Mouse (Mus musculus) CH12.LX (cell line): ENCODE data around the gene Trim10. TPM values are rescaled to one million over a fixed set of nuclear protein-coding genes. Genes with fewer than 3 reads are reported as not detected.

ENCODE experiments used
- DNase-seq: peaks from one replicate; pipeline ENCODE4 v3.0.0-alpha.2; 2013; ENCODE audit errors: extremely low read depth
- H3K27ac ChIP-seq: 2 replicates; pipeline ENCODE4 v1.5.1; 2012; ENCODE audit warnings: low read depth, mild to moderate bottlenecking, control low read depth, moderate library complexity; ENCODE audit not compliant: insufficient read depth
- H3K27me3 ChIP-seq: replicated peaks from 2 replicates; pipeline ENCODE3; 2012; ENCODE audit warnings: inconsistent platforms
- H3K36me3 ChIP-seq, 2 experiments: replicated peaks in 1 of 2; 2 replicates each; pipeline versions ENCODE3 to v1.6.1; 2012; ENCODE audit warnings: inconsistent platforms in 1 of 2, low read length in 1 of 2, mild to moderate bottlenecking in 1 of 2, mixed read lengths in 1 of 2, moderate library complexity in 1 of 2; ENCODE audit not compliant: control insufficient read depth in 1 of 2, insufficient read depth in 1 of 2
- H3K4me1 ChIP-seq, 2 experiments: 2 replicates each; pipeline ENCODE4 v1.6.1; 2012; ENCODE audit warnings: inconsistent platforms in 1 of 2, moderate library complexity in 1 of 2; ENCODE audit not compliant: insufficient read depth in 2 of 2, control insufficient read depth in 1 of 2
- H3K4me2 ChIP-seq: 2 replicates; pipeline ENCODE4 v1.6.1; 2012; ENCODE audit warnings: low read depth, mild to moderate bottlenecking, control low read depth; ENCODE audit not compliant: poor library complexity, insufficient read depth, severe bottlenecking
- H3K4me3 ChIP-seq, 3 experiments: fragments of 150-350 bp in 1 of 3; sonication (generic) in 1 of 3; replicated peaks in 1 of 3; 2 replicates each; pipeline versions ENCODE3 to v1.5.1; 2011 to 2012; ENCODE audit warnings: low read depth in 2 of 3, low read length in 2 of 3, mild to moderate bottlenecking in 2 of 3, moderate library complexity in 2 of 3, control low read depth in 1 of 3, improper control_type of control experiment in 1 of 3, inconsistent platforms in 1 of 3, mixed read lengths in 1 of 3; ENCODE audit not compliant: poor library complexity in 1 of 3
- H3K79me2 ChIP-seq: replicated peaks from 2 replicates; pipeline ENCODE4 v1.6.1; 2012; ENCODE audit warnings: mild to moderate bottlenecking, moderate library complexity; ENCODE audit not compliant: control insufficient read depth, poor library complexity, insufficient read depth, severe bottlenecking; ENCODE audit errors: extremely low read depth
- H3K9ac ChIP-seq: 2 replicates; pipeline ENCODE4 v1.6.1; 2012; ENCODE audit warnings: low read depth, mild to moderate bottlenecking, control low read depth, moderate library complexity; ENCODE audit not compliant: insufficient read depth
- H3K9me3 ChIP-seq: replicated peaks from 2 replicates; pipeline ENCODE3; 2012; ENCODE audit warnings: low read length, inconsistent platforms, mixed read lengths
- BHLHE40 ChIP-seq: IDR thresholded peaks from 2 replicates; pipeline ENCODE4 v1.6.1; 2011; ENCODE audit warnings: mild to moderate bottlenecking, low read depth, low read length, improper control_type of control experiment
- CHD1 ChIP-seq: IDR thresholded peaks from 2 replicates; pipeline ENCODE4 v1.6.1; 2012; ENCODE audit warnings: low read depth, low read length, improper control_type of control experiment, inconsistent platforms
- CHD2 ChIP-seq: IDR thresholded peaks from 2 replicates; pipeline ENCODE4 v1.6.1; 2011; ENCODE audit warnings: low read length, improper control_type of control experiment
- CTCF ChIP-seq, 2 experiments: IDR thresholded peaks in 1 of 2; conservative IDR thresholded peaks in 1 of 2; 2 replicates each; pipeline ENCODE4 v1.5.1; 2011 to 2012; ENCODE audit warnings: low read depth in 2 of 2, low read length in 2 of 2, improper control_type of control experiment in 1 of 2, inconsistent platforms in 1 of 2, mild to moderate bottlenecking in 1 of 2, moderate library complexity in 1 of 2
- E2F4 ChIP-seq: IDR thresholded peaks from 2 replicates; pipeline ENCODE4 v1.6.1; 2011; ENCODE audit warnings: low read depth, low read length, improper control_type of control experiment; ENCODE audit not compliant: insufficient replicate concordance
- ELF1 ChIP-seq: IDR thresholded peaks from 2 replicates; pipeline ENCODE4 v1.6.1; 2014; ENCODE audit warnings: low read depth, mild to moderate bottlenecking, inconsistent platforms, low read length, improper control_type of control experiment
- EP300 ChIP-seq: IDR thresholded peaks from 2 replicates; pipeline ENCODE4 v1.6.1; 2011; ENCODE audit warnings: low read length, improper control_type of control experiment
- ETS1 ChIP-seq: conservative IDR thresholded peaks from 2 replicates; pipeline ENCODE4 v1.6.1; 2012; ENCODE audit warnings: low read depth, mild to moderate bottlenecking, inconsistent platforms, low read length, improper control_type of control experiment, moderate library complexity
- JUN ChIP-seq: IDR thresholded peaks from 2 replicates; pipeline ENCODE4 v1.6.1; 2011; ENCODE audit warnings: low read depth, mild to moderate bottlenecking, low read length, improper control_type of control experiment, moderate library complexity; ENCODE audit not compliant: insufficient read depth
- MAX ChIP-seq: IDR thresholded peaks from 2 replicates; pipeline ENCODE4 v1.6.1; 2011; ENCODE audit warnings: low read length, improper control_type of control experiment
- MAZ ChIP-seq: IDR thresholded peaks from 2 replicates; pipeline ENCODE4 v1.6.1; 2012; ENCODE audit warnings: low read depth, mild to moderate bottlenecking, inconsistent platforms, low read length, improper control_type of control experiment, moderate library complexity
- MXI1 ChIP-seq: IDR thresholded peaks from 2 replicates; pipeline ENCODE4 v1.6.1; 2011; ENCODE audit warnings: mild to moderate bottlenecking, low read depth, low read length, improper control_type of control experiment
- MYC ChIP-seq: IDR thresholded peaks from 2 replicates; pipeline ENCODE4 v1.6.1; 2011; ENCODE audit warnings: low read depth, mild to moderate bottlenecking, improper control_type of control experiment, low read length
- NRF1 ChIP-seq: IDR thresholded peaks from 2 replicates; pipeline ENCODE4 v1.6.1; 2014; ENCODE audit warnings: low read depth, mild to moderate bottlenecking, inconsistent platforms, low read length, improper control_type of control experiment, moderate library complexity
- PAX5 ChIP-seq: IDR thresholded peaks from 2 replicates; pipeline ENCODE4 v1.6.1; 2012; ENCODE audit warnings: low read length, inconsistent platforms, mixed read lengths
- POLR2A ChIP-seq: IDR thresholded peaks from 2 replicates; pipeline ENCODE4 v1.6.1; 2011; ENCODE audit warnings: low read depth, mild to moderate bottlenecking, improper control_type of control experiment, low read length
- RAD21 ChIP-seq: IDR thresholded peaks from 2 replicates; pipeline ENCODE4 v1.6.1; 2011; ENCODE audit warnings: low read depth, mild to moderate bottlenecking, low read length, improper control_type of control experiment, moderate library complexity
- SIN3A ChIP-seq: IDR thresholded peaks from 2 replicates; pipeline ENCODE4 v1.6.1; 2012; ENCODE audit warnings: low read length, improper control_type of control experiment, inconsistent platforms
- TBP ChIP-seq: conservative IDR thresholded peaks from 2 replicates; pipeline ENCODE4 v1.6.1; 2011; ENCODE audit warnings: low read depth, low read length, improper control_type of control experiment
- UBTF ChIP-seq: IDR thresholded peaks from 2 replicates; pipeline ENCODE4 v1.6.1; 2012; ENCODE audit warnings: low read depth, mild to moderate bottlenecking, inconsistent platforms, low read length, improper control_type of control experiment, moderate library complexity
- USF1 ChIP-seq: IDR thresholded peaks from 2 replicates; pipeline ENCODE4 v1.6.1; 2014; ENCODE audit warnings: low read depth, mild to moderate bottlenecking, inconsistent platforms, low read length, improper control_type of control experiment
- USF2 ChIP-seq: conservative IDR thresholded peaks from 2 replicates; pipeline ENCODE4 v1.6.1; 2011; ENCODE audit warnings: low read depth, low read length, improper control_type of control experiment
- ZKSCAN1 ChIP-seq: IDR thresholded peaks from 2 replicates; pipeline ENCODE4 v1.6.1; 2012; ENCODE audit warnings: low read depth, inconsistent platforms, low read length, improper control_type of control experiment, borderline replicate concordance
- ZMIZ1 ChIP-seq: IDR thresholded peaks from 2 replicates; pipeline ENCODE4 v1.6.1; 2012; ENCODE audit warnings: low read depth, mild to moderate bottlenecking, inconsistent platforms, low read length, improper control_type of control experiment
- dilution Hi-C: fragments of 300-500 bp; cut with MboI; formaldehyde crosslinking; loops from 2 replicates; pipeline ENCODE4 v1.14.3; 2020; ENCODE audit warnings: low sequenced_read_pairs; ENCODE audit not compliant: extremely low pct_unique_long_range_greater_than_20kb, extremely low pct_ligation_motif_present
- in situ Hi-C: fragments of 300-500 bp; cut with MboI; formaldehyde crosslinking; loops from 3 replicates; pipeline ENCODE4 v1.14.3; 2019; ENCODE audit warnings: low sequenced_read_pairs, low pct_ligation_motif_present, low pct_unique_long_range_greater_than_20kb, mixed read lengths
- polyA plus RNA-seq: library from polyadenylated mRNA; unstranded; fragments of >175 nt; gene quantifications from 2 replicates; pipeline ENCODE4 v1.2.1, GENCODE M21; 2012; ENCODE audit warnings: low read depth; ENCODE audit not compliant: insufficient read length
- total RNA-seq, 2 experiments: library from RNA; depleted of rRNA; stranded (reverse); fragments of 300-350 nt in 1 of 2; fragments of >200 nt in 1 of 2; gene quantifications; 2 replicates each; pipeline ENCODE4 v1.2.3; 2012 to 2014

Gene Trim10
- total and polyA plus RNA-seq, 3 experiments = not detected

DNA sequence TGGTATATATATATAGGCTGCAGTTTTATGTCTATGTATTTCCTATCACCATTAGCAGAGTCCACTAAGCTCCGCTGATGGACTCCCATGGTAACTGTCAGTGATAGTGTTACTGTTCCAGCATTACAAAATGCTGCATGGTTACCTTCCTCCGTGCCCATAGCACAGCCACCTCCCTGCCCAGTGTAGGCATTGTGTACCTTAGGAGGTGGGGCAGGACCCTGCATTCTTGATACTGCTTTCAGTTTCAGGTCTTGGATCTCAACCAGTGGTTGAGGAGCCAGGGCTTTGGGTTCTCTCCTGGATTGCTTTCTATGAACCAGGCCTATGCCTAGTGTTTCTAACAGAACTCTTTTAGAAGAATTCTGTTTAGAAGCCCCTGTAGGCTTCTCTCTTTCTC lies 19.4 kb upstream of the Trim10 start:
- no peak overlapping the region for H3K27ac ChIP-seq

DNA sequence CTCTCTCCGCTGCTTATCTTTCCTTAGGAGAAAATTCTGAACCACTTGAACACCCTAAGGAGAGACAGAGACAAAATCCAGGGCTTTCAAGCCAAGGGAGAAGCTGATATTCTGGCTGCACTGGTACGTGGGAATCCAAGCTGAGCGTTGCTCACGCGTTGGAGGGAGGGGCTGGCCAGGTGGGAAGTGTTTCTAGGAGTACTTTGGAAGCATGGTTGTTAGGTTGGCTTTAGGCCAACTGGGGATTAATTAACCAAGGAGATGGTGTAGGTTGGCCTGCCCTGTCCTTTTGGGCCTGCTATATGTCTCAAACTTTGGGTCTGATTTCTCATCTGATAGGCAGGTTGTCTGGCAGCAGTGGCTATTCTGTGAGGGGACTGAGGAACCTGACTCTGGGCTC lies 18.2 kb upstream of the Trim10 start:
- Histone ChIP-seq H3K79me2 (no peaks in the 10 kb centered on the region; the same call in 1 of the 2 replicates), H3K4me2 (no peak overlapping the region), H3K4me3 (no peak overlapping the region), H3K9me3 (no peaks in the 10 kb centered on the region), H3K27me3 (no peaks in the 10 kb centered on the region), H3K36me3 (peaks cover 42 to 82% of the 10 kb centered on the region in 2 experiments), H3K9ac (no peak overlapping the region), H3K4me1 (peaks cover 0 to 9% of the 10 kb centered on the region in 2 experiments; a peak in 1 of 4 replicates), H3K27ac (no peak overlapping the region)
- DNase-seq = no peak
- dilution Hi-C loops = no loop called here
- TF ChIP-seq MXI1 = no peak
- no peak for TF ChIP-seq NRF1
- TF ChIP-seq PAX5 = no peak
- no peak for TF ChIP-seq USF1
- no peak for TF ChIP-seq BHLHE40
- TF ChIP-seq CTCF (conservative IDR thresholded peaks at IDR 0.05 in 1 of 2, IDR thresholded peaks at IDR 0.05 in 1 of 2; ENCODE audit: low read depth in 2 of 2, low read length in 2 of 2) = no peak
- no peak for TF ChIP-seq ZKSCAN1
- no peak for TF ChIP-seq USF2
- no peak for TF ChIP-seq E2F4
- no peak for TF ChIP-seq CHD1
- TF ChIP-seq ZMIZ1 = no peak
- in situ Hi-C loops = no loop called here

More for the DNA sequence above, 19.4 kb upstream of the Trim10 start:
- no peak for DNase-seq
- peaks cover 0 to 17% of the 10 kb centered on the region in 2 experiments; a peak in 1 of 4 replicates for H3K4me1 ChIP-seq
- H3K9ac ChIP-seq = no peak overlapping the region
- H3K9me3 ChIP-seq = no peaks in the 10 kb centered on the region
- H3K4me2 ChIP-seq = no peak overlapping the region
- TF ChIP-seq RAD21 (no peak), ETS1 (no peak), ZMIZ1 (no peak), POLR2A (no peak), JUN (no peak), SIN3A (no peak), ELF1 (no peak), TBP (no peak), MAZ (no peak), BHLHE40 (no peak), MXI1 (no peak), USF1 (no peak), MYC (no peak), MAX (no peak), EP300 (no peak), UBTF (no peak), E2F4 (no peak), CHD2 (no peak), USF2 (no peak)
- H3K36me3 ChIP-seq = peaks cover 38 to 82% of the 10 kb centered on the region in 2 experiments
- no peak overlapping the region for H3K4me3 ChIP-seq
- in situ Hi-C loops = no loop called here
- no peaks in the 10 kb centered on the region for H3K27me3 ChIP-seq
- no peaks in the 10 kb centered on the region; the same call in 1 of the 2 replicates for H3K79me2 ChIP-seq
- dilution Hi-C loops = no loop called here
